Mouse (Mus musculus): ENCODE measurements around the gene Zscan12.
A peak's percentile ranks its signal among the peaks of the same experiment; 100 is the strongest.

DNA sequence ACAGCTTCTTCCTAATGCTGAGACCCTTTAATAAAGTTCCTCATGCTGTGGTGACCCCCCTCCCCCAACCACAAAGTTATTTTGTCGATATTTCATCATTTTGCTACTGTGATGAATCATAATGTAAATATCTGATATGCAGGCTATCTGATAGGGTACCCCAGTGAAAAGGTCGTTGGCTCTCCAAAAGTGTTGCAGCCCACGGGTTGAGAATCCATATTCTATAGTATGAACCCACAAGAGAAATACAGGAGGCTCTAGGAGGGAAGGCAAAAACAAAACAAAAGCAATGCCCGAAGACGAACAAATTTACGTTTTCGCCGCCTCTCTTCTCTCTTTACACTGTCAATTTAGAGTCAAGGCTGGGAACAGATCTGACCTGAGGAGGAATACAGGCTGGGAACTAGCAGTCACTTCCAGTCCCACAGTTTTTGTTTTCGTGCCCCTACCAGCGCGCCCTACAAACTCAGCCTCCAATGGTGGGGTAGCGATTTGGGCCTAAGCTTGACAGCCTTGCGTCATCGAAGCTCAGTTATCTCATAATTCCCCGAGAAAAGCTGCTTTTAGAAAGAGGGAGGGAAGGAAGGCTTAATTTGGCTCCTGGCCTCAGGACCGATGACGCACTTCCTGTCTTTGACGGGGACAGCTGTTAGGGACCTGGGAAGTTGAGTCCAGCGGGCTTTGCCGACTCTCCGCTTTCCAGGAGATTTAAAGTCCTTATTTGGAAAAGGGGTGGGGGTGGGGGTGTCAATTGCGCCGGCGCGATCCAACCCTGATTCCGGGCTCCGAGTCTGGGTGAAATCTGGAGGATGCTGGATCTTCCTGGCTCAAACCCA lies 45.6 kb downstream of the Zscan12 start:
- TF ChIP-seq CTCF (IDR thresholded peaks at IDR 0.05; ENCODE audit: extremely low read depth, insufficient read depth, low read length) (no peak), POLR2A (IDR thresholded peaks at IDR 0.05; ENCODE audit: extremely low read depth, insufficient read depth, low read length) (peak; percentile 61)
